Mouse (Mus musculus) left cerebral cortex, postnatal 36 days (tissue): Measurements from ENCODE around the gene Mep1a. TPM values are rescaled to one million over a fixed set of nuclear protein-coding genes. Genes with fewer than 3 reads are reported as not detected.
"Not testable (repeated sequence)": the region's sequence is repeated elsewhere in the genome, so short reads cannot be mapped to it uniquely, and the experiment has no call there.

Source experiments
- DNase-seq, 2 experiments: peaks; one replicate each; pipeline ENCODE4 v3.0.0; 2021 to 2022; ENCODE audit warnings: low spot score in 2 of 2, mixed read lengths in 1 of 2
- intact Hi-C: fragments of 180-260 bp; cut with DNase I; formaldehyde crosslinking; loops from one replicate; pipeline ENCODE4 v1.15.1; 2025
- total RNA-seq, 2 experiments: library from RNA; stranded (reverse); gene quantifications; 2 replicates each; pipeline ENCODE4 v1.2.3; 2021

The Mep1a gene
- total RNA-seq = not detected

- no peak for DNase-seq
- intact Hi-C loops = no loop called here
These were observed at the start of gene Mep1a for GRCm38 (mm10) chr17:43502592-43502991. Mep1a (minus strand) TSS chr17:43502812.

- DNase-seq = no peak
- intact Hi-C loops = no loop called here
These were observed 48.6 kb upstream of the Mep1a start for GRCm38 (mm10) chr17:43551122-43551630.

GRCm38 (mm10) chr17:43544040-43544439 is 41.4 kb upstream of the Mep1a start:
- intact Hi-C loops = no loop called here
- no peak for DNase-seq

GRCm38 (mm10) chr17:43543539-43543938 is 40.9 kb upstream of the Mep1a start, which contains the start of gene Ankrd66:
Ankrd66 (minus strand) TSS chr17:43543639.
- DNase-seq = no peak
- intact Hi-C loops = no loop called here

GRCm38 (mm10) chr17:43538767-43539166 is 36.2 kb upstream of the Mep1a start:
- intact Hi-C loops = no loop called here
- DNase-seq = no peak

- intact Hi-C loops, DNase-seq: not testable (repeated sequence)
These were observed 34.2 kb upstream of the Mep1a start for GRCm38 (mm10) chr17:43536841-43537240.

GRCm38 (mm10) chr17:43534362-43535222 is 32.0 kb upstream of the Mep1a start:
- intact Hi-C loops = no loop called here
- peak; percentile 6 for DNase-seq

- intact Hi-C loops = no loop called here
These were observed 28.6 kb upstream of the Mep1a start for GRCm38 (mm10) chr17:43531192-43531591.

GRCm38 (mm10) chr17:43530507-43530906 is 27.9 kb upstream of the Mep1a start:
- no peak for DNase-seq
- intact Hi-C loops = no loop called here

More at GRCm38 (mm10) chr17:43531192-43531591, 28.6 kb upstream of the Mep1a start:
- DNase-seq = no peak

- DNase-seq = no peak
- intact Hi-C loops = no loop called here
These were observed 17.6 kb upstream of the Mep1a start for GRCm38 (mm10) chr17:43520166-43520565.

GRCm38 (mm10) chr17:43518644-43519409 is 16.2 kb upstream of the Mep1a start:
- intact Hi-C loops = loop anchor here (1.0 to 5.0 kb wide), 3 partner anchors 48 to 92 kb away; partner anchors contain the start of gene Pla2g7
- peak; percentile 39 to 51 for DNase-seq

- intact Hi-C loops = loop anchor here (5.0 kb wide), 1 partner anchor 243 kb away; no protein-coding TSS in a partner anchor
- no peak for DNase-seq
These were observed 8.2 kb upstream of the Mep1a start for GRCm38 (mm10) chr17:43510782-43511181.

GRCm38 (mm10) chr17:43504594-43504934 is 2.0 kb upstream of the Mep1a start:
- intact Hi-C loops = no loop called here
- no peak for DNase-seq

GRCm38 (mm10) chr17:43503861-43504593 is 1.4 kb upstream of the Mep1a start:
- no peak for DNase-seq
- intact Hi-C loops = no loop called here

GRCm38 (mm10) chr17:43501631-43502030 is 981 bp downstream of the Mep1a start:
- DNase-seq = no peak
- intact Hi-C loops = no loop called here

GRCm38 (mm10) chr17:43501223-43501622 is 1.4 kb downstream of the Mep1a start:
- DNase-seq = no peak
- intact Hi-C loops = no loop called here

GRCm38 (mm10) chr17:43500513-43500912 is 2.1 kb downstream of the Mep1a start:
- intact Hi-C loops = no loop called here
- DNase-seq = no peak

- intact Hi-C loops = no loop called here
- DNase-seq = no peak
These were observed 5.1 kb downstream of the Mep1a start for GRCm38 (mm10) chr17:43497521-43497920.

- no peak for DNase-seq
These were observed 7.1 kb downstream of the Mep1a start for GRCm38 (mm10) chr17:43495502-43495901.

GRCm38 (mm10) chr17:43490371-43490770 is 12.2 kb downstream of the Mep1a start:
- intact Hi-C loops, DNase-seq: not testable (repeated sequence)

More at GRCm38 (mm10) chr17:43495502-43495901, 7.1 kb downstream of the Mep1a start:
- intact Hi-C loops = no loop called here
